Mouse (Mus musculus) cerebral cortex, adult 2 months (tissue): Measurements from ENCODE around the gene Phc3.

Experiments used
- WGBS: fragments of 180-500 bp; shearing (Covaris S2); methylation state at CpG from one replicate; pipeline ENCODE4 v1.1.7; 2018; 5-methylcytosine and 5-hydroxymethylcytosine counted together

Gene Phc3

GRCm38 (mm10) chr3:30864640-30865039 is 104.6 kb downstream of the Phc3 start:
- 84% methylated on average over 1 of the region's 1 CpGs for WGBS

- WGBS, result 74% methylated on average over 5 of the region's 5 CpGs
Measured at GRCm38 (mm10) chr3:30863712-30864435, 105.3 kb downstream of the Phc3 start.

- 88% methylated on average over 4 of the region's 4 CpGs for WGBS
Measured at GRCm38 (mm10) chr3:30860705-30861104, 108.5 kb downstream of the Phc3 start.

- WGBS, result 96% methylated on average over 8 of the region's 8 CpGs
Measured at GRCm38 (mm10) chr3:30859599-30859998, 109.6 kb downstream of the Phc3 start.

- 1% methylated on average over 75 of the region's 75 CpGs for WGBS
Measured at GRCm38 (mm10) chr3:30855604-30856458, 113.4 kb downstream of the Phc3 start, which contains the start of gene Gpr160. Gpr160 (plus strand) TSS chr3:30855950.

- WGBS, result 85% methylated on average over 5 of the region's 5 CpGs
Measured at GRCm38 (mm10) chr3:30853596-30853995, 115.6 kb downstream of the Phc3 start.

GRCm38 (mm10) chr3:30851422-30851821 is 117.8 kb downstream of the Phc3 start:
- 90% methylated on average over 6 of the region's 6 CpGs for WGBS
